Mouse (Mus musculus): ENCODE results near the gene Ppp1r14c.
A peak's percentile ranks its signal among the peaks of the same experiment; 100 is the strongest.
"Not testable (repeated sequence)": the region's sequence is repeated elsewhere in the genome, so short reads cannot be mapped to it uniquely, and the experiment has no call there.

The Ppp1r14c gene

GRCm38 (mm10) chr10:3402284-3402683 is 36.4 kb downstream of the Ppp1r14c start:
- DNase-seq (ENCODE audit: low read depth, low spot score) = no peak

- no peak for DNase-seq (ENCODE audit: low read depth, low spot score)
These were observed 37.7 kb downstream of the Ppp1r14c start for GRCm38 (mm10) chr10:3403416-3404137.

- no peak for DNase-seq (ENCODE audit: low read depth, low spot score)
These were observed 38.5 kb downstream of the Ppp1r14c start for GRCm38 (mm10) chr10:3404362-3404761.

GRCm38 (mm10) chr10:3406280-3406679 is 40.4 kb downstream of the Ppp1r14c start:
- no peak for DNase-seq (ENCODE audit: low read depth, low spot score)

GRCm38 (mm10) chr10:3408036-3408661 is 42.3 kb downstream of the Ppp1r14c start:
- DNase-seq (ENCODE audit: low read depth, low spot score) = peak; percentile 5

- DNase-seq (ENCODE audit: low read depth, low spot score) = no peak
These were observed 42.8 kb downstream of the Ppp1r14c start for GRCm38 (mm10) chr10:3408699-3409098.

- DNase-seq (ENCODE audit: low read depth, low spot score) = no peak
These were observed 45.4 kb downstream of the Ppp1r14c start for GRCm38 (mm10) chr10:3411222-3411621.

GRCm38 (mm10) chr10:3411639-3412038 is 45.8 kb downstream of the Ppp1r14c start:
- DNase-seq (ENCODE audit: low read depth, low spot score) = no peak

- DNase-seq (ENCODE audit: low read depth, low spot score) = no peak
These were observed 49.0 kb downstream of the Ppp1r14c start for GRCm38 (mm10) chr10:3414813-3415212.

GRCm38 (mm10) chr10:3416565-3416964 is 50.7 kb downstream of the Ppp1r14c start:
- DNase-seq (ENCODE audit: low read depth, low spot score) = no peak

- no peak for DNase-seq (ENCODE audit: low read depth, low spot score)
These were observed 51.6 kb downstream of the Ppp1r14c start for GRCm38 (mm10) chr10:3417408-3417807.

GRCm38 (mm10) chr10:3424016-3424415 is 58.2 kb downstream of the Ppp1r14c start:
- DNase-seq (ENCODE audit: low read depth, low spot score) = no peak

- no peak for DNase-seq (ENCODE audit: low read depth, low spot score)
These were observed 62.0 kb downstream of the Ppp1r14c start for GRCm38 (mm10) chr10:3427689-3428399.

- DNase-seq (ENCODE audit: low read depth, low spot score) = no peak
These were observed 69.1 kb downstream of the Ppp1r14c start for GRCm38 (mm10) chr10:3434848-3435474.

GRCm38 (mm10) chr10:3440722-3441471 is 75.0 kb downstream of the Ppp1r14c start:
- DNase-seq (ENCODE audit: low read depth, low spot score) = no peak

- not testable (repeated sequence) for DNase-seq (ENCODE audit: low read depth, low spot score)
These were observed 80.9 kb downstream of the Ppp1r14c start for GRCm38 (mm10) chr10:3446748-3447147.

- DNase-seq (ENCODE audit: low read depth, low spot score) = no peak
These were observed 82.8 kb downstream of the Ppp1r14c start for GRCm38 (mm10) chr10:3448699-3449098.

- DNase-seq (ENCODE audit: low read depth, low spot score) = no peak
These were observed 86.1 kb downstream of the Ppp1r14c start for GRCm38 (mm10) chr10:3451930-3452329.

GRCm38 (mm10) chr10:3452822-3453475 is 87.1 kb downstream of the Ppp1r14c start:
- no peak for DNase-seq (ENCODE audit: low read depth, low spot score)

- DNase-seq (ENCODE audit: low read depth, low spot score) = no peak
These were observed 92.8 kb downstream of the Ppp1r14c start for GRCm38 (mm10) chr10:3458686-3459085.

- no peak for DNase-seq (ENCODE audit: low read depth, low spot score)
These were observed 95.0 kb downstream of the Ppp1r14c start for GRCm38 (mm10) chr10:3460841-3461240.

All from forelimb bud, embryonic 11.5 days (tissue).